Mouse (Mus musculus) E14TG2a.4 (cell line): ENCODE measurements around the gene Mblac2.

Experiments
- CTCF ChIP-seq: conservative IDR thresholded peaks from 2 replicates; pipeline ENCODE4 v1.5.1; 2014; ENCODE audit warnings: low read length
- NANOG ChIP-seq: IDR thresholded peaks from 2 replicates; pipeline ENCODE4 v1.6.1; 2014; ENCODE audit warnings: borderline replicate concordance, low read length, mixed read lengths
- POU5F1 ChIP-seq: IDR thresholded peaks from 2 replicates; pipeline ENCODE4 v1.6.1; 2014; ENCODE audit warnings: low read length, borderline replicate concordance

- TF ChIP-seq CTCF (no peak), POU5F1 (no peak), NANOG (no peak)
Observed at GRCm38 (mm10) chr13:81754878-81755277, 43.7 kb downstream of the Mblac2 start.
